Mouse (Mus musculus) heart, embryonic 16.5 days (tissue): Measurements from ENCODE around the gene Olfr65. TPM values are rescaled to one million over a fixed set of nuclear protein-coding genes. Genes with fewer than 3 reads are reported as not detected.

Source experiments
- ATAC-seq: fragments of 200-750 bp; cut with Nextera tagmentation; replicated peaks from 2 replicates; pipeline ENCODE4 v1.8.0; 2017; ENCODE audit warnings: moderate number of reproducible peaks; ENCODE audit not compliant: insufficient read depth, low FRiP score; ENCODE audit errors: extremely low read depth
- H3K27ac ChIP-seq: fragments of 300-500 bp; sonication (generic); 2 replicates; pipeline ENCODE4 v1.5.1; 2014; ENCODE audit warnings: mild to moderate bottlenecking, low read length, control low read depth, moderate library complexity
- H3K27me3 ChIP-seq: fragments of 300-500 bp; sonication (generic); 2 replicates; pipeline ENCODE4 v1.6.1; 2014; ENCODE audit warnings: low read length, mixed read lengths; ENCODE audit not compliant: control insufficient read depth, insufficient read depth
- H3K36me3 ChIP-seq: fragments of 300-500 bp; sonication (generic); 2 replicates; pipeline ENCODE4 v1.6.1; 2014; ENCODE audit not compliant: control insufficient read depth, insufficient read depth
- H3K4me1 ChIP-seq: fragments of 300-500 bp; sonication (generic); 2 replicates; pipeline ENCODE4 v1.6.1; 2014; ENCODE audit warnings: low read length, mixed read lengths; ENCODE audit not compliant: control insufficient read depth, insufficient read depth
- H3K4me2 ChIP-seq: fragments of 300-500 bp; sonication (generic); 2 replicates; pipeline ENCODE4 v1.6.1; 2014; ENCODE audit warnings: low read depth, mild to moderate bottlenecking, control low read depth, low read length
- H3K4me3 ChIP-seq: fragments of 300-500 bp; sonication (generic); 2 replicates; pipeline ENCODE4 v1.5.1; 2014; ENCODE audit warnings: mild to moderate bottlenecking, control low read depth, low read length
- H3K9ac ChIP-seq: fragments of 300-500 bp; sonication (generic); 2 replicates; pipeline ENCODE4 v1.6.1; 2014; ENCODE audit warnings: low read length, control low read depth
- H3K9me3 ChIP-seq: fragments of 300-500 bp; sonication (generic); replicated peaks from 2 replicates; pipeline ENCODE4 v1.6.1; 2016; ENCODE audit warnings: low read length; ENCODE audit not compliant: control insufficient read depth
- WGBS: fragments of 180-500 bp; shearing (Covaris S2); extraction: QIAGEN DNeasy Blood & Tissue Kit; methylation state at CpG from one replicate; pipeline ENCODE4 v1.1.7; 2014; 5-methylcytosine and 5-hydroxymethylcytosine counted together
- polyA plus RNA-seq: library from polyadenylated mRNA; unstranded; fragments of >200 nt; fragmentation: Nextera tagmentation; extraction: Ambion mirVana; gene quantifications from 2 replicates; pipeline ENCODE4 v1.2.1, GENCODE M21; 2015

Gene Olfr65
- polyA plus RNA-seq, 1 experiment from 2014 or later, result not detected

GRCm38 (mm10) chr7:103886152-103886551, 17.1 kb upstream of the Olfr65 start, which contains the start of gene Olfr66:
TSS of gene Olfr66 (minus strand) at chr7:103886252.
- Histone ChIP-seq H3K36me3 (no peaks in the 10 kb centered on the region), H3K9ac (no peak within 1 kb of the TSS), H3K4me1 (no peaks in the 10 kb centered on the region), H3K4me3 (no peak within 1 kb of the TSS), H3K27ac (no peak within 1 kb of the TSS), H3K27me3 (no peaks in the 10 kb centered on the region), H3K4me2 (no peak within 1 kb of the TSS), H3K9me3 (no peaks in the 10 kb centered on the region)
- ATAC-seq, result no peak

GRCm38 (mm10) chr7:103894385-103894784, 8.9 kb upstream of the Olfr65 start, which contains the start of gene Olfr64:
TSS of gene Olfr64 (minus strand) at chr7:103894485.
- Histone ChIP-seq H3K9me3 (no peaks in the 10 kb centered on the region), H3K27ac (no peak within 1 kb of the TSS), H3K27me3 (no peaks in the 10 kb centered on the region), H3K4me3 (no peak within 1 kb of the TSS), H3K4me2 (no peak within 1 kb of the TSS), H3K4me1 (no peaks in the 10 kb centered on the region), H3K36me3 (no peaks in the 10 kb centered on the region), H3K9ac (no peak within 1 kb of the TSS)
- WGBS, result 54% methylated on average over 1 of the region's 1 CpGs
- ATAC-seq, result no peak

- no peak overlapping the region for H3K4me3 ChIP-seq
- H3K4me1 ChIP-seq, result 0 out of 2 replicates have a peak, but pooled peaks cover 2% of the 10 kb centered on the region
- no peak overlapping the region for H3K9ac ChIP-seq
- ATAC-seq, result peak; percentile 78
- H3K27ac ChIP-seq, result no peak overlapping the region
- no peak overlapping the region for H3K4me2 ChIP-seq
- no peaks in the 10 kb centered on the region for H3K36me3 ChIP-seq
- 0% methylated on average over 3 of the region's 3 CpGs for WGBS
- H3K27me3 ChIP-seq, result no peaks in the 10 kb centered on the region
- H3K9me3 ChIP-seq, result no peaks in the 10 kb centered on the region
Measured at GRCm38 (mm10) chr7:103910047-103910446, 6.8 kb downstream of the Olfr65 start.

GRCm38 (mm10) chr7:103912969-103913511, 9.8 kb downstream of the Olfr65 start:
- Histone ChIP-seq H3K36me3 (no peaks in the 10 kb centered on the region), H3K27ac (no peak overlapping the region), H3K27me3 (no peaks in the 10 kb centered on the region), H3K4me1 (0 out of 2 replicates have a peak, but pooled peaks cover 2% of the 10 kb centered on the region), H3K4me3 (no peak overlapping the region), H3K9me3 (no peaks in the 10 kb centered on the region), H3K4me2 (no peak overlapping the region), H3K9ac (no peak overlapping the region)
- no peak for ATAC-seq
- 40% methylated on average over 8 of the region's 8 CpGs for WGBS

GRCm38 (mm10) chr7:103915338-103915737, 12.1 kb downstream of the Olfr65 start:
- Histone ChIP-seq H3K27ac (no peak overlapping the region), H3K27me3 (no peaks in the 10 kb centered on the region), H3K36me3 (no peaks in the 10 kb centered on the region), H3K4me3 (no peak overlapping the region), H3K4me1 (no peaks in the 10 kb centered on the region), H3K9ac (no peak overlapping the region), H3K4me2 (no peak overlapping the region), H3K9me3 (no peaks in the 10 kb centered on the region)
- ATAC-seq, result no peak

GRCm38 (mm10) chr7:103928525-103928924, 25.2 kb downstream of the Olfr65 start, which contains the start of gene Olfr631:
TSS of gene Olfr631 (plus strand) at chr7:103928825.
- no peaks in the 10 kb centered on the region for H3K27me3 ChIP-seq
- H3K27ac ChIP-seq, result no peak within 1 kb of the TSS
- H3K4me3 ChIP-seq, result no peak within 1 kb of the TSS
- H3K36me3 ChIP-seq, result no peaks in the 10 kb centered on the region
- H3K4me1 ChIP-seq, result no peaks in the 10 kb centered on the region
- H3K9me3 ChIP-seq, result no peaks in the 10 kb centered on the region
- no peak for ATAC-seq
- H3K4me2 ChIP-seq, result no peak within 1 kb of the TSS
- no peak within 1 kb of the TSS for H3K9ac ChIP-seq

GRCm38 (mm10) chr7:103934264-103934663, 31.0 kb downstream of the Olfr65 start, which contains the start of gene Olfr632:
TSS of gene Olfr632 (plus strand) at chr7:103934347.
- 54% methylated on average over 2 of the region's 2 CpGs for WGBS
- ATAC-seq, result no peak
- Histone ChIP-seq H3K4me1 (no peaks in the 10 kb centered on the region), H3K36me3 (no peaks in the 10 kb centered on the region), H3K4me3 (no peak within 1 kb of the TSS), H3K9ac (no peak within 1 kb of the TSS), H3K27me3 (no peaks in the 10 kb centered on the region), H3K27ac (no peak within 1 kb of the TSS), H3K9me3 (no peaks in the 10 kb centered on the region), H3K4me2 (no peak within 1 kb of the TSS)

GRCm38 (mm10) chr7:103942730-103943129, 39.4 kb downstream of the Olfr65 start:
- Histone ChIP-seq H3K9me3 (no peaks in the 10 kb centered on the region), H3K27me3 (no peaks in the 10 kb centered on the region), H3K27ac (no peak overlapping the region), H3K9ac (no peak overlapping the region), H3K4me3 (no peak overlapping the region), H3K4me2 (no peak overlapping the region), H3K36me3 (no peaks in the 10 kb centered on the region), H3K4me1 (no peaks in the 10 kb centered on the region)
- ATAC-seq, result no peak
- WGBS, result 14% methylated on average over 2 of the region's 2 CpGs

- ATAC-seq, result no peak
- no peak within 1 kb of the TSS for H3K27ac ChIP-seq
- H3K4me2 ChIP-seq, result no peak within 1 kb of the TSS
- no peaks in the 10 kb centered on the region for H3K4me1 ChIP-seq
- no peaks in the 10 kb centered on the region for H3K27me3 ChIP-seq
- H3K4me3 ChIP-seq, result no peak within 1 kb of the TSS
- H3K36me3 ChIP-seq, result no peaks in the 10 kb centered on the region
- H3K9me3 ChIP-seq, result no peaks in the 10 kb centered on the region
- no peak within 1 kb of the TSS for H3K9ac ChIP-seq
Measured at GRCm38 (mm10) chr7:103944137-103944536, 40.9 kb downstream of the Olfr65 start, which contains the start of gene Olfr633. TSS of gene Olfr633 (plus strand) at chr7:103944437.
